Mouse (Mus musculus) 3134 (cell line): ENCODE measurements around the gene Tent5b.

Experiments used
- DNase-seq: peaks from one replicate; pipeline ENCODE4 v3.0.0-alpha.2; 2011; ENCODE audit warnings: low spot score; ENCODE audit not compliant: insufficient read length; ENCODE audit errors: extremely low read depth

The Tent5b gene

DNA sequence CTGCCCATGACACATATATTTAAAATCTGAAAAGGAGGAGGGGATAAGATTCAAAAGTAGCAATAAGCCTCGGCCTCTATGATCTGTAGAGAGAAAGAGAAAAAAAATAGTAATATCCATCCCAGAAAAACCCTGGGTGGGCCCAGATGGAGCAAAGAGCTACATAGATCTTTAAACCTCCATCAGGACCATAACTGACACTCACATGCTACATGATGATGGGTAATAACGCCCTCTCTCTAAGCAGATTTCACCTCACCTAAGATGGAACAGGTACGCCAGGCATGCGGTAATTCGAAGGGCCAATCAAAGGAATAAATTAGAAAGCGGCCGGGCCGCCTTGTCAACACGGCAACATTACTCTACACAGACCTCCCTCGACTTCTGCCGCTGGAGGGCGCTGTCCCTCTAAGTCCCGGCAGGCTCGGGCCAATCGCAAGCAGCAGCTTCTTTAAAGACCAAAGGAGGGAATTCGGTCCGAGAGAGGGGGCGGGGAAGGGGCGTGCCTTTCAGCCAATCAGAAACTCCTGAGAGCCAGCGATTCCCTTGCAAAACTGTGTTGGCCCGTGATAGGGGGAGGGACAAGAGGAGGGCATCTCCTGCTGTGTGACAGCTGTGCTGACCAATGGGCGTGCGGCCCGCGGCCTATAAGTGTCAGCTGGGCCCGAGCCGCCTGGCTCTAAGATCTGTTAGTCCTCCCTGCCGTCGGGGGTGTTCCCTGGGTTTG is at the start of gene Tent5b:
TSS of gene Tent5b (plus strand) at position 675 of the 727 bp plus-strand sequence.
- peak; percentile 98 for DNase-seq

DNA sequence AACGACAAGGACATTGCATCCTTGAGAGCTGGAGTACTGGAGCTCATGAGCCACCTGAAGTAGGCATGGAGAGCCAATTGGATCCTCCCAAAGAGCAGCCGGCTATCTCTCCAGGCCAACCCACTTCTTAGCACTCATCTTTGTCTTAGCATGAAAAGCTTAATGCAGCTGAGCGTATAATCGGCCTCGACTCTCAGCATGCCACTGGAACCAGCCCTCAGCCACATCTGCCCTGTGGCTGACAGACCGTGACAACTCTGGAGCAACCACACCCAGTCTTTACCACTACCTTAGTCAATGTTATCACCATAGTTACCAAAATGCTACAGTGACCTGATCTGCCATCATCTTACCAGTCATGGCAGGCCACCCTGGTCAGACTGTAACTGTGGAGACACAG is 48.4 kb upstream of the Tent5b start:
- no peak for DNase-seq

DNA sequence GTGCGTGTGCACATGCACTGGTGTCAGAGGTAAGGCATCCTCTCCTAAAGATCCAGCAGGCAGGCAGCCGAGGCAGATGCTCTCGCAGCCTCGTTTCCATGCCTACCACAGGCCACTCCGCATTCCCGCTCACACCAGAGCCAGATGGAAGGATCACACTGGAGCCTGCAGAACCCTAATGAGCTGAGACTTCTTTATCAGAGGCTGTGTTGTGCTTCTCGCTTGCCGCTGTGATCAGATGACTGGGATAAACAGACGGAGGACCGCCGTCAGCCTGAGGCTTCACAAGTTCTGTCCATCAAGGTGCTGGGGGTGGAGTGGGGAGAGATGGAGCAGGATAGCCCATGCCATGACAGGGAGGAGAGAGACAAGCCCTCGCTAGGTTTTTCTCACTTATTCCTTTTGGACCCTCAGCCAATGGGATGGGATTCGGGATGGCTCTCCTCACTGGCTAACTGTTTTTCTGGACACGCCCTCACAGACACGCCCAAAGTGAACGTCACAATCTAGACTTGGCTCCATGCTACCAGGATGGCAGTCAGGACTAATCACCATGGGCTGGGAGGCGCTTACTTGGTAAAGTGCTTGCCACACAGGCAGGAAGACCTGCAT is 47.3 kb upstream of the Tent5b start:
- DNase-seq, result no peak

- DNase-seq, result no peak
These were observed 44.0 kb upstream of the Tent5b start for GRCm38 (mm10) chr4:133435921-133436320.

GRCm38 (mm10) chr4:133439460-133440376 is 40.2 kb upstream of the Tent5b start:
- DNase-seq, result no peak

- no peak for DNase-seq
These were observed 39.5 kb upstream of the Tent5b start for GRCm38 (mm10) chr4:133440377-133440795.

GRCm38 (mm10) chr4:133442194-133442593 is 37.7 kb upstream of the Tent5b start:
- no peak for DNase-seq

- DNase-seq, result no peak
These were observed 36.8 kb upstream of the Tent5b start for GRCm38 (mm10) chr4:133443085-133443484.

DNA sequence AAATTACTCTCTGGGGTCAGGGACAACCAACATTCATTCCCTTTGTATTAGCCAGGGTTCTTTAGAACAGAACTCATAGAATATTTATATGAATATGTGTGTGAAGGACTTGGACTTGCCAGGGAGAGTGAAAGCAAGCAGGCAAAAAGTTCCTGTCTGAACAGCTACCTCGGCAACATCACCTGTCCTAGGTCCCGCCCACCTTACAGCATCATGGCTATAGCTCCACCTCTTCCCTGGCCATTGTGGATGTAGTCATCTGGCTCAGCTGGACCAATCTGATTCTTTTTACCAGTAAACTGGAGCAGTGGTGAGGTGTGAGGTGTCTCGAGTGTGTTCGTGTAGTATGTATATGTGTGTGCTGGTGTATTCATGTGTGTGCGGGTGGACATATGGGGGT is 34.2 kb upstream of the Tent5b start:
- no peak for DNase-seq

DNA sequence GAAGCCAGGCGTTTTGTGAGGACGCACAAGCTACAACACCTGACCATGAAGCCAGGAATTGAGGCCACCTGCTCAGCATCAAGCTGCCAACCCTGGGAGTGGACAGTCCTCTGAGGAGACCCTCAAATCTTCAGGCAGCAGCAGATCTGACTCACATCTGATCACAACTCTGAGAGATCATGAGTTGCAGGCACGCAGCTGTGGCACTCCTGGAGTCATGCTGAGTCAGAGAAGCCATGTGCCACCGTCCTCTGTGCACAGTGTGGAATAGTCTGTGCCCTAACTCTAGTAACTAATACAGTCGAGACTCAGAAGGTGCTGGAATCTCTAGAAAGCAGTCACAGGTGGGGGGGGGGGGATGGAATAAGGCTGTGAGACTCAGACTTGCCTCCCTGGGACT is 32.6 kb upstream of the Tent5b start:
- DNase-seq, result peak; percentile 41

- no peak for DNase-seq
These were observed 32.0 kb upstream of the Tent5b start for GRCm38 (mm10) chr4:133447967-133448366.

DNA sequence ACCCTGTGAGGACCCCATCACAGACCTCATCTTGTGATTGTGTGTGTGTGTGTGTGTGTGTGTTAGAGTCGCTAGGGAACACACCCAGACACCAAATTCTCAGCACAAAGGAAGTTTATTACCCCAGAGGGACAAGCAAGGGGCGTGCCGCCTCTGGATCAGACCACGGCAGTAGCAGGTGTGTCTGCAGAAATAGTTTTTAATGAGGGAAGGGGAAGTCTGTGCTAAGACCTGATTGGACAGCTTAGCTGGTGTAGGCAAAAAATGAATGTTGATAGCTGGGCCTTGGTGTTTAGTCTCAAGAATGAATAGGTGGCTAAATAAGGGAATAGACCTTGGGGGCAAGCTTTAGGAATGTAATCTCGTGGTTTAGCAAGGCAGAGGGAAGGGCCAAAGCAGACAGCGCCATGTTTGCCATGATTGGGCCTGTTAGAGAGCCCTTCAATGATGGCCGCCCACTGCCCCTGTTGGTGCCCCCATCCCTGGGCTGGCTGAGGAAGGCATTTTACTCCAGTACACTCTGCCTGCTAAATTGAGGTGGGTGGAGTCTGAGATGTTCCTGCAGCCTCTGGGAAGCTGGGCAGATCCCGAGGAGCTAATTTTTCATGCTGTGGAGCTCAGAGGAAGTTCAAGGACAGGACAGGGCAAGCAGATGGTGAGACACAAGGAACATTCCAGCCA is 31.1 kb upstream of the Tent5b start:
- DNase-seq, result no peak

- no peak for DNase-seq
These were observed 30.2 kb upstream of the Tent5b start for GRCm38 (mm10) chr4:133449726-133450125.

DNA sequence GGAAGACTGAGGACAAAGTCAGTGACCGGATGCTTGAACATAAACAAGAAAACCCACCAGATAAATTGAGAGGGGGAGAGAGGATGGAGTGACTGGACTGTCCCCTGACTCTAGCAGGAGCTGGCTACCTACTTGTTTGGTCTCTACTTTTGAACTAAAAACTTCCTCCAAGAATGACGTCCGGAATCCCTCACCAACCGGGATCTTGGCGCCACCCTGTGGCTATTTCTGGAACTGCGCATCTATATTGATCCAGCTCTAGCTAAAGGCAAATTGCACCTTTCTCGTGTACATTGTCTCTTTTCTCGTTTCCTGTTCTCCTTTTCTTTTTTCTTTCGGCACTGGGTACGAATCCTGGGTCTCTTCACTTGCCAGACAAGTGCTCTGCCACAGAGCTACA is 28.4 kb upstream of the Tent5b start:
- DNase-seq, result no peak

DNA sequence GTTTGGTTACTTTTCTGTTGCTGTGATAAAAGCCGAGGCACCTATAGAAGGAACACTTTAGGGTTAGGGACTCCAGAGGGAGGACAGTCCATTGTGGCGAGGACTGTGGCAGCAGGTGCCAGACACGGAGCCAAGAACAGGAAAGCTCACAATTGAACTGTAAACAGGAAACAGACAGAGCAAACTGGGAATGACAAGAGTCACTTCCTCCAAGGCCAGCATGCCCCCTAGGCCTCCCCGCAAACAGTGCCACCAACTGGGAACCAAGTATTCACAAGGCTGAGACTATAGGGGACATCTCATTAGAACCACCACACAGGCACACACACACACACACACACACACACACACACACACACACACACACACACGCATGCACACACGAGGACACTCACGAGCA is 27.5 kb upstream of the Tent5b start:
- DNase-seq, result no peak

- DNase-seq, result no peak
These were observed 21.9 kb upstream of the Tent5b start for GRCm38 (mm10) chr4:133458044-133458443.

GRCm38 (mm10) chr4:133460006-133460405 is 19.9 kb upstream of the Tent5b start:
- no peak for DNase-seq

- no peak for DNase-seq
These were observed 19.1 kb upstream of the Tent5b start for GRCm38 (mm10) chr4:133460796-133461325.

GRCm38 (mm10) chr4:133461362-133461761 is 18.6 kb upstream of the Tent5b start:
- DNase-seq, result no peak

DNA sequence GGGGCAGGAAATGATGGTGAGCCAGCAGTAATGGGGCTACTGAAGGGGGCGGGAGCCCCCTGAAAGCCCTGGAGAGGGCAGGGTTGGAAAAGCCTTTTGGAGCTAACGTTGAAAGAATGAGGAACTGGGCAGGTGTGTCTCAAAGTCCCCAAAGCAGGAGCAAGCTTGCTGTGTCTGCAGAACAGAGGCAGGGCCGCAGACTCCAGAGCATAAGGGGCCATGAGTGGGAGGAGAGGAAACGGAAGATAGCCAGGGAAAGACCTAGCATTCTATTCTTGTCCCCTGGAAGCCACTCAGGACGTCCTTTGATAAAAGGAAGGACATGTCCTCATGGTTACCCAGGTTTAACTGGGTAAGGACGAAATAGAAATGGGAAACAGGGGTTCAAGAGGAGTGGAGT is 16.7 kb upstream of the Tent5b start:
- no peak for DNase-seq

- DNase-seq, result peak; percentile 67
These were observed 11.9 kb upstream of the Tent5b start for GRCm38 (mm10) chr4:133468080-133468479.
